Mouse (Mus musculus) hindbrain, postnatal 0 days (tissue): ENCODE results near the gene H2-M10.3. TPM values are rescaled to one million over a fixed set of nuclear protein-coding genes. Genes with fewer than 3 reads are reported as not detected.
"Not testable (repeated sequence)": the region's sequence is repeated elsewhere in the genome, so short reads cannot be mapped to it uniquely, and the experiment has no call there.

Source experiments
- ATAC-seq: fragments of 200-750 bp; cut with Nextera tagmentation; 2 replicates; pipeline ENCODE4 v1.8.0; 2017; ENCODE audit warnings: mild to moderate bottlenecking, moderate TSS enrichment, moderate library complexity
- DNase-seq: peaks from one replicate; pipeline ENCODE4 v3.0.0-alpha.2; 2015; ENCODE audit warnings: low spot score
- H3K27ac ChIP-seq: fragments of 300-500 bp; sonication (generic); 2 replicates; pipeline ENCODE4 v1.5.1; 2014; ENCODE audit warnings: mild to moderate bottlenecking
- H3K27me3 ChIP-seq: fragments of 300-500 bp; sonication (generic); 2 replicates; pipeline ENCODE4 v1.6.1; 2014; ENCODE audit warnings: low read length, mixed read lengths; ENCODE audit not compliant: insufficient read depth
- H3K36me3 ChIP-seq: fragments of 300-500 bp; sonication (generic); 2 replicates; pipeline ENCODE4 v1.6.1; 2014; ENCODE audit warnings: low read length, mixed read lengths; ENCODE audit not compliant: insufficient read depth
- H3K4me1 ChIP-seq: fragments of 300-500 bp; sonication (generic); 2 replicates; pipeline ENCODE4 v1.6.1; 2014; ENCODE audit warnings: antibody characterized with exemption, low read length, mixed read lengths; ENCODE audit not compliant: insufficient read depth
- H3K4me2 ChIP-seq: fragments of 300-500 bp; sonication (generic); 2 replicates; pipeline ENCODE4 v1.6.1; 2014; ENCODE audit warnings: low read depth, mild to moderate bottlenecking, low read length, moderate library complexity, mixed read lengths
- H3K4me3 ChIP-seq: fragments of 300-500 bp; sonication (generic); 2 replicates; pipeline ENCODE4 v1.5.1; 2014; ENCODE audit warnings: low read length
- H3K9ac ChIP-seq: fragments of 300-500 bp; sonication (generic); replicated peaks from 2 replicates; pipeline ENCODE4 v1.6.1; 2014; ENCODE audit warnings: mild to moderate bottlenecking, low read length, moderate library complexity, mixed read lengths
- H3K9me3 ChIP-seq: fragments of 300-500 bp; sonication (generic); 2 replicates; pipeline ENCODE4 v1.6.1; 2016; ENCODE audit warnings: low read length, mixed read lengths
- CTCF ChIP-seq: IDR thresholded peaks from 2 replicates; pipeline ENCODE4 v1.5.1; 2016; ENCODE audit warnings: antibody characterized with exemption, control low read depth, low read depth
- WGBS: fragments of 180-500 bp; shearing (Covaris S2); extraction: QIAGEN DNeasy Blood & Tissue Kit; methylation state at CpG from one replicate; pipeline ENCODE4 v1.1.7; 2014; 5-methylcytosine and 5-hydroxymethylcytosine counted together
- polyA plus RNA-seq: library from polyadenylated mRNA; unstranded; fragments of >200 nt; fragmentation: Nextera tagmentation; extraction: Ambion mirVana; gene quantifications from 2 replicates; pipeline ENCODE4 v1.2.1, GENCODE M21; 2015
- total RNA-seq: library from RNA; depleted of rRNA; stranded (reverse); fragments of >200 nt; gene quantifications from 2 replicates; pipeline ENCODE4 v1.2.3, GENCODE M21; 2014; rRNA removed

The H2-M10.3 gene
- total RNA-seq (not detected in 2 replicates), polyA plus RNA-seq (not detected in 2 replicates)

GRCm38 (mm10) chr17:36368317-36368716, at the start of gene H2-M10.3:
H2-M10.3 (minus strand) TSS chr17:36368417.
- H3K36me3 ChIP-seq, DNase-seq: not testable (repeated sequence)

GRCm38 (mm10) chr17:36417416-36417815, 49.2 kb upstream of the H2-M10.3 start:
- TF ChIP-seq CTCF: no peak
- no peaks in the 10 kb centered on the region for H3K36me3 ChIP-seq
- H3K4me2 ChIP-seq: no peak overlapping the region
- H3K4me3 ChIP-seq: no peak overlapping the region
- ATAC-seq (no peak), DNase-seq (no peak)
- 54% methylated on average over 2 of the region's 2 CpGs for WGBS
- H3K9ac ChIP-seq: no peak overlapping the region
- H3K4me1 ChIP-seq: no peaks in the 10 kb centered on the region
- H3K27me3 ChIP-seq: no peaks in the 10 kb centered on the region
- no peak overlapping the region for H3K27ac ChIP-seq
- no peaks in the 10 kb centered on the region for H3K9me3 ChIP-seq

More at GRCm38 (mm10) chr17:36368317-36368716, at the start of gene H2-M10.3:
- not testable (repeated sequence) for H3K4me2 ChIP-seq, H3K4me1 ChIP-seq, H3K9me3 ChIP-seq, H3K27ac ChIP-seq, ATAC-seq, H3K4me3 ChIP-seq, H3K9ac ChIP-seq, H3K27me3 ChIP-seq
- WGBS: 98% methylated on average over 2 of the region's 2 CpGs

- DNase-seq (no peak), ATAC-seq (no peak)
- Histone ChIP-seq H3K4me2 (no peak overlapping the region), H3K4me3 (no peak overlapping the region), H3K36me3 (no peaks in the 10 kb centered on the region), H3K9ac (no peak overlapping the region), H3K27me3 (no peaks in the 10 kb centered on the region), H3K9me3 (no peaks in the 10 kb centered on the region), H3K4me1 (no peaks in the 10 kb centered on the region), H3K27ac (no peak overlapping the region)
- WGBS: 64% methylated on average over 1 of the region's 1 CpGs
- no peak for TF ChIP-seq CTCF
Measured at GRCm38 (mm10) chr17:36415407-36415806, 47.2 kb upstream of the H2-M10.3 start.

- no peak overlapping the region for H3K27ac ChIP-seq
- ATAC-seq (no peak), DNase-seq (no peak)
- H3K4me1 ChIP-seq: no peaks in the 10 kb centered on the region
- H3K4me2 ChIP-seq: no peak overlapping the region
- no peak for TF ChIP-seq CTCF
- H3K36me3 ChIP-seq: no peaks in the 10 kb centered on the region
- H3K4me3 ChIP-seq: no peak overlapping the region
- no peaks in the 10 kb centered on the region for H3K27me3 ChIP-seq
- H3K9ac ChIP-seq: no peak overlapping the region
- H3K9me3 ChIP-seq: no peaks in the 10 kb centered on the region
- 90% methylated on average over 1 of the region's 1 CpGs for WGBS
Measured at GRCm38 (mm10) chr17:36414361-36414760, 46.1 kb upstream of the H2-M10.3 start.

GRCm38 (mm10) chr17:36389907-36390306, 21.7 kb upstream of the H2-M10.3 start:
- no peak overlapping the region for H3K9ac ChIP-seq

GRCm38 (mm10) chr17:36362404-36362803, 5.8 kb downstream of the H2-M10.3 start:
- H3K4me1 ChIP-seq, ATAC-seq, H3K9ac ChIP-seq, H3K4me2 ChIP-seq, H3K27ac ChIP-seq, H3K27me3 ChIP-seq, H3K9me3 ChIP-seq, H3K36me3 ChIP-seq, DNase-seq, H3K4me3 ChIP-seq: not testable (repeated sequence)

More at GRCm38 (mm10) chr17:36389907-36390306, 21.7 kb upstream of the H2-M10.3 start:
- ATAC-seq: no peak
- Histone ChIP-seq H3K9me3 (no peaks in the 10 kb centered on the region), H3K4me1 (no peaks in the 10 kb centered on the region), H3K27me3 (no peaks in the 10 kb centered on the region), H3K4me2 (no peak overlapping the region), H3K36me3 (no peaks in the 10 kb centered on the region), H3K27ac (no peak overlapping the region), H3K4me3 (no peak overlapping the region)
- no peak for TF ChIP-seq CTCF
- 81% methylated on average over 2 of the region's 2 CpGs for WGBS
- DNase-seq: no peak

GRCm38 (mm10) chr17:36357512-36357911, 10.7 kb downstream of the H2-M10.3 start:
- H3K4me3 ChIP-seq, H3K4me1 ChIP-seq, H3K9ac ChIP-seq, H3K36me3 ChIP-seq, H3K4me2 ChIP-seq, H3K27ac ChIP-seq, H3K9me3 ChIP-seq, H3K27me3 ChIP-seq: not testable (repeated sequence)
- peak; percentile 61 for DNase-seq
- ATAC-seq: 0 out of 2 replicates have a peak, but pooled peaks have one; percentile 45
- peak; percentile 83 for TF ChIP-seq CTCF
